Mouse (Mus musculus) heart, adult 11 months (tissue): ENCODE measurements around the gene Bmp2.

Source experiments
- DNase-seq: peaks from one replicate; pipeline ENCODE4 v3.0.0; 2022

Bmp2 gene

GRCm38 (mm10) chr2:133552031-133552841 is at the start of gene Bmp2:
Bmp2 (plus strand) TSS chr2:133552159.
- peak; percentile 98 for DNase-seq

- DNase-seq = no peak
These were observed 46.3 kb upstream of the Bmp2 start for GRCm38 (mm10) chr2:133505678-133506077.

- no peak for DNase-seq
These were observed 44.9 kb upstream of the Bmp2 start for GRCm38 (mm10) chr2:133507045-133507444.

GRCm38 (mm10) chr2:133509141-133509540 is 42.8 kb upstream of the Bmp2 start:
- no peak for DNase-seq

- no peak for DNase-seq
These were observed 40.8 kb upstream of the Bmp2 start for GRCm38 (mm10) chr2:133511011-133511779.

GRCm38 (mm10) chr2:133516331-133517046 is 35.5 kb upstream of the Bmp2 start:
- peak; percentile 62 for DNase-seq

GRCm38 (mm10) chr2:133517867-133518266 is 34.1 kb upstream of the Bmp2 start:
- no peak for DNase-seq

GRCm38 (mm10) chr2:133521193-133521592 is 30.8 kb upstream of the Bmp2 start:
- DNase-seq = no peak

- DNase-seq = peak; percentile 96
These were observed 29.8 kb upstream of the Bmp2 start for GRCm38 (mm10) chr2:133522121-133522520.

- DNase-seq = peak; percentile 75
These were observed 26.3 kb upstream of the Bmp2 start for GRCm38 (mm10) chr2:133525621-133526181.

GRCm38 (mm10) chr2:133529396-133529795 is 22.6 kb upstream of the Bmp2 start:
- peak; percentile 37 for DNase-seq

- DNase-seq = peak; percentile 71
These were observed 18.9 kb upstream of the Bmp2 start for GRCm38 (mm10) chr2:133533073-133533472.

GRCm38 (mm10) chr2:133535481-133535880 is 16.5 kb upstream of the Bmp2 start:
- no peak for DNase-seq

GRCm38 (mm10) chr2:133536812-133537211 is 15.1 kb upstream of the Bmp2 start:
- DNase-seq = no peak

GRCm38 (mm10) chr2:133540702-133541101 is 11.3 kb upstream of the Bmp2 start:
- no peak for DNase-seq

- peak; percentile 93 for DNase-seq
These were observed 1.7 kb upstream of the Bmp2 start for GRCm38 (mm10) chr2:133550238-133550682.

GRCm38 (mm10) chr2:133552842-133553465 is 995 bp downstream of the Bmp2 start:
- peak; percentile 94 for DNase-seq

GRCm38 (mm10) chr2:133553911-133554285 is 1.9 kb downstream of the Bmp2 start:
- DNase-seq = peak; percentile 69

GRCm38 (mm10) chr2:133554286-133555021 is 2.5 kb downstream of the Bmp2 start:
- peak; percentile 95 for DNase-seq

- DNase-seq = peak; percentile 70
These were observed 12.4 kb downstream of the Bmp2 start for GRCm38 (mm10) chr2:133564248-133564886.

GRCm38 (mm10) chr2:133565424-133565823 is 13.5 kb downstream of the Bmp2 start:
- DNase-seq = peak; percentile 53
